Mouse (Mus musculus): ENCODE results near the gene F12. TPM values are rescaled to one million over a fixed set of nuclear protein-coding genes. Genes with fewer than 3 reads are reported as not detected.

F12 gene
- polyA plus RNA-seq, 1 experiment from 2014 or later: 0.17 TPM

DNA sequence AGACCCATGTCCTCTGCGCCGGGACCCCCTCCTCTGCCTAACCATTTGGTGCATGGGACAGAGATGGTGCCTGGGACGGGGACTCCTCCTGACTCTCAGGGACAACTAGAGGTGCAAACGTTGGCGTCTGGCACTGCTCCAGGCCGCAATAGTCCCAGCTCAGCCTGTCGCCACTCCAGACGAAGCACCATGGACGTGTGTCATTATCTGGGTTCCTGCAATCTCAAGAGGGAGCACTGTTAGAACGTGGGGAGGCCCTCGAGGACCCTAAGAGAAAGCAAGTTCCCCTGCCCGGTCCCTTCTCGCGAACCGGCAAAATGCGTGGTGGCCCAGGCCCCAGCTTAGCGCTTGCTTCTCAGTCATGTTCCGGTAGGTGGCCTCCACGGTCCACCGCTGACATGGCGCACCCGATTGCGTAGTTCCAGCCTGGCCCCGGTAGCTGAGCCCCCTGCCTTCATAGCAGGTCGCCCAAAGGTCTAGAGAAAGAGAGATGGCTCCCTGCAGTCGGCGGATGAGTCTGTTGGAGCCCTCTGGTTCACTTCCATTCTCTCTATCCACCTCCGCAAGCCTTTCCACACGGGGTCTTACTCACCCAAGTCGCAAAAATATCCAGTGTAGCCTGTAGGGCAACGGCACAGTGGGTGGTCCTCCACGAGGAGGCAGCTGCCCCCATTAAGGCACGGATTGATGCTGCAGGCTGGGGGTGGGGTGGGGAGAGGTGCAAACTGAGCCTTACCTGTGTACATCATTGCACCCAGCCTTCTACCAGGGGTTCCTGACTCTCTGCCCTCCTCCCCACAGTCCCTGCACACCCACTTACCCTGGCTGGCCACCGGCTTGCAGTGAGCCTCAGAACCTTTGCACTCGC is 5.4 kb downstream of the F12 start:
- peak overlapping the region; percentile 49 for H3K4me2 ChIP-seq
- H3K9ac ChIP-seq: no peak overlapping the region
- H3K27me3 ChIP-seq: peaks cover 43% of the 10 kb centered on the region
- WGBS: 16% methylated on average over 35 of the region's 35 CpGs
- peak; percentile 83 for ATAC-seq (ENCODE audit: low FRiP score, low read depth)
- H3K4me3 ChIP-seq: peak overlapping the region; percentile 20
- H3K9me3 ChIP-seq: no peaks in the 10 kb centered on the region
- H3K27ac ChIP-seq (replicated peaks): no peak overlapping the region
- H3K4me1 ChIP-seq (replicated peaks): peaks cover 17% of the 10 kb centered on the region
- H3K36me3 ChIP-seq: no peaks in the 10 kb centered on the region

GRCm38 (mm10) chr13:55420018-55420932 is 6.3 kb downstream of the F12 start:
- Histone ChIP-seq H3K36me3 (no peaks in the 10 kb centered on the region), H3K9ac (no peak overlapping the region), H3K4me3 (no peak overlapping the region), H3K4me2 (no peak overlapping the region; the same call in 1 of the 2 replicates), H3K27ac (replicated peaks) (no peak overlapping the region), H3K4me1 (replicated peaks) (peaks cover 17% of the 10 kb centered on the region), H3K9me3 (no peaks in the 10 kb centered on the region), H3K27me3 (peaks cover 43% of the 10 kb centered on the region)
- peak; percentile 9; the same call in 1 of the 2 replicates for ATAC-seq (ENCODE audit: low FRiP score, low read depth)
- WGBS: 32% methylated on average over 51 of the region's 51 CpGs

GRCm38 (mm10) chr13:55419142-55419541 is 7.5 kb downstream of the F12 start:
- Histone ChIP-seq H3K27me3 (peaks cover 45% of the 10 kb centered on the region), H3K4me1 (replicated peaks) (peaks cover 24% of the 10 kb centered on the region), H3K4me3 (no peak overlapping the region), H3K36me3 (no peaks in the 10 kb centered on the region), H3K9ac (no peak overlapping the region), H3K27ac (replicated peaks) (no peak overlapping the region), H3K4me2 (no peak overlapping the region), H3K9me3 (no peaks in the 10 kb centered on the region)
- ATAC-seq (ENCODE audit: low FRiP score, low read depth): no peak
- WGBS: 87% methylated on average over 5 of the region's 5 CpGs

GRCm38 (mm10) chr13:55418004-55418403 is 8.6 kb downstream of the F12 start:
- Histone ChIP-seq H3K4me1 (replicated peaks) (peaks cover 24% of the 10 kb centered on the region), H3K9ac (no peak overlapping the region), H3K36me3 (no peaks in the 10 kb centered on the region), H3K4me3 (0 out of 2 replicates have a peak overlapping the region, but pooled peaks have one; percentile 2), H3K27ac (replicated peaks) (no peak overlapping the region), H3K4me2 (peak overlapping the region; percentile 29), H3K9me3 (no peaks in the 10 kb centered on the region), H3K27me3 (peaks cover 51% of the 10 kb centered on the region)
- WGBS: 7% methylated on average over 12 of the region's 12 CpGs
- ATAC-seq (ENCODE audit: low FRiP score, low read depth): peak; percentile 50; the same call in 1 of the 2 replicates

GRCm38 (mm10) chr13:55414743-55415380 is 11.7 kb downstream of the F12 start, which contains the start of gene Pfn3:
Pfn3 (minus strand) TSS chr13:55415232.
- WGBS: 6% methylated on average over 41 of the region's 41 CpGs
- Histone ChIP-seq H3K27ac (replicated peaks) (peak within 1 kb of the TSS; percentile 6; the same call in 1 of the 2 replicates), H3K36me3 (no peaks in the 10 kb centered on the region), H3K27me3 (peaks cover 21% of the 10 kb centered on the region), H3K4me1 (replicated peaks) (peaks cover 10% of the 10 kb centered on the region), H3K9me3 (no peaks in the 10 kb centered on the region), H3K4me3 (peak within 1 kb of the TSS; percentile 42), H3K4me2 (peak within 1 kb of the TSS; percentile 77), H3K9ac (peak within 1 kb of the TSS; percentile 54)
- ATAC-seq (ENCODE audit: low FRiP score, low read depth): peak; percentile 79

DNA sequence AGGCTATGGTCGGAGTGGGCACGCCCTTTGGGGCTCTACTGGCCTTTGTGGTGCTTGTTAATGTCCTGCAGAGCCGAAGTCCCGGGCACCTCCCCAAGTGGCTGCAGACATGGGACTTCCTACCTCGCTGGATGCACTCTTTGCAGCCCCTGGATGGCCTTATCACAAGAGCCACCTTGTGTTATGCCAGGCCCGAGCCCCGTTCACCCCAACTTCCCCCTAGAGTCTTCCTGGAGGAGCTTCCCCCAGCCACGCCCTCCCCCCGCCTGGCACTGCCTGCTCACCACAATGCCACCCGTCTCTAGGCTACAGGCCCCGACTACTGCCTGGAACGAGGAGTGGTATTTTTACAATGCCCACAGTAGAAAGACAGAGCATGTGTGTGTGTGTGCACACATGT is 13.3 kb downstream of the F12 start:
- no peak overlapping the region for H3K4me2 ChIP-seq
- H3K4me3 ChIP-seq: no peak overlapping the region
- no peak overlapping the region for H3K27ac ChIP-seq (replicated peaks)
- WGBS: 82% methylated on average over 12 of the region's 12 CpGs
- no peaks in the 10 kb centered on the region for H3K9me3 ChIP-seq
- H3K36me3 ChIP-seq: no peaks in the 10 kb centered on the region
- no peak for ATAC-seq (ENCODE audit: low FRiP score, low read depth)
- peaks cover 9% of the 10 kb centered on the region for H3K4me1 ChIP-seq (replicated peaks)
- peaks cover 12% of the 10 kb centered on the region for H3K27me3 ChIP-seq
- H3K9ac ChIP-seq: no peak overlapping the region

- H3K36me3 ChIP-seq: no peaks in the 10 kb centered on the region
- no peak for ATAC-seq (ENCODE audit: low FRiP score, low read depth)
- WGBS: 81% methylated on average over 13 of the region's 13 CpGs
Measured at GRCm38 (mm10) chr13:55412643-55413307, 13.8 kb downstream of the F12 start.

GRCm38 (mm10) chr13:55411826-55412225 is 14.8 kb downstream of the F12 start:
- H3K36me3 ChIP-seq: no peaks in the 10 kb centered on the region
- no peak overlapping the region for H3K4me2 ChIP-seq
- no peak overlapping the region for H3K4me3 ChIP-seq
- no peak for ATAC-seq (ENCODE audit: low FRiP score, low read depth)
- H3K4me1 ChIP-seq (replicated peaks): peaks cover 7% of the 10 kb centered on the region
- H3K9ac ChIP-seq: no peak overlapping the region
- no peaks in the 10 kb centered on the region for H3K9me3 ChIP-seq
- H3K27me3 ChIP-seq: peaks cover 9% of the 10 kb centered on the region; the same call in 1 of the 2 replicates
- H3K27ac ChIP-seq (replicated peaks): no peak overlapping the region
- WGBS: 75% methylated on average over 7 of the region's 7 CpGs

More at GRCm38 (mm10) chr13:55412643-55413307, 13.8 kb downstream of the F12 start:
- Histone ChIP-seq H3K27ac (replicated peaks) (no peak overlapping the region), H3K4me2 (no peak overlapping the region), H3K4me3 (no peak overlapping the region), H3K27me3 (peaks cover 12% of the 10 kb centered on the region), H3K9me3 (no peaks in the 10 kb centered on the region), H3K9ac (no peak overlapping the region), H3K4me1 (replicated peaks) (peaks cover 7% of the 10 kb centered on the region)

- H3K9me3 ChIP-seq: no peaks in the 10 kb centered on the region
- ATAC-seq (ENCODE audit: low FRiP score, low read depth): no peak
- no peak overlapping the region for H3K9ac ChIP-seq
- no peak overlapping the region for H3K4me2 ChIP-seq
- H3K4me1 ChIP-seq (replicated peaks): peaks cover 15% of the 10 kb centered on the region
- peaks cover under 1% of the 10 kb centered on the region; the same call in 1 of the 2 replicates for H3K27me3 ChIP-seq
- no peaks in the 10 kb centered on the region for H3K36me3 ChIP-seq
- no peak overlapping the region for H3K4me3 ChIP-seq
- 89% methylated on average over 19 of the region's 19 CpGs for WGBS
- H3K27ac ChIP-seq (replicated peaks): no peak overlapping the region
Measured at GRCm38 (mm10) chr13:55408546-55409120, 18.0 kb downstream of the F12 start.

- no peak overlapping the region for H3K9ac ChIP-seq
- H3K27ac ChIP-seq (replicated peaks): no peak overlapping the region
- WGBS: 90% methylated on average over 4 of the region's 4 CpGs
- no peak overlapping the region for H3K4me3 ChIP-seq
- H3K4me2 ChIP-seq: no peak overlapping the region
- H3K27me3 ChIP-seq: no peaks in the 10 kb centered on the region
- no peaks in the 10 kb centered on the region for H3K9me3 ChIP-seq
- peaks cover 16% of the 10 kb centered on the region for H3K4me1 ChIP-seq (replicated peaks)
- ATAC-seq (ENCODE audit: low FRiP score, low read depth): no peak
- H3K36me3 ChIP-seq: no peaks in the 10 kb centered on the region
Measured at GRCm38 (mm10) chr13:55407341-55407740, 19.3 kb downstream of the F12 start.
